Mouse (Mus musculus) lung, postnatal 25 days (tissue): Measurements from ENCODE around the gene Fbxl20.

Experiments
- DNase-seq: peaks from one replicate; pipeline ENCODE4 v3.0.0; 2022; ENCODE audit warnings: low spot score

Fbxl20 gene

DNA sequence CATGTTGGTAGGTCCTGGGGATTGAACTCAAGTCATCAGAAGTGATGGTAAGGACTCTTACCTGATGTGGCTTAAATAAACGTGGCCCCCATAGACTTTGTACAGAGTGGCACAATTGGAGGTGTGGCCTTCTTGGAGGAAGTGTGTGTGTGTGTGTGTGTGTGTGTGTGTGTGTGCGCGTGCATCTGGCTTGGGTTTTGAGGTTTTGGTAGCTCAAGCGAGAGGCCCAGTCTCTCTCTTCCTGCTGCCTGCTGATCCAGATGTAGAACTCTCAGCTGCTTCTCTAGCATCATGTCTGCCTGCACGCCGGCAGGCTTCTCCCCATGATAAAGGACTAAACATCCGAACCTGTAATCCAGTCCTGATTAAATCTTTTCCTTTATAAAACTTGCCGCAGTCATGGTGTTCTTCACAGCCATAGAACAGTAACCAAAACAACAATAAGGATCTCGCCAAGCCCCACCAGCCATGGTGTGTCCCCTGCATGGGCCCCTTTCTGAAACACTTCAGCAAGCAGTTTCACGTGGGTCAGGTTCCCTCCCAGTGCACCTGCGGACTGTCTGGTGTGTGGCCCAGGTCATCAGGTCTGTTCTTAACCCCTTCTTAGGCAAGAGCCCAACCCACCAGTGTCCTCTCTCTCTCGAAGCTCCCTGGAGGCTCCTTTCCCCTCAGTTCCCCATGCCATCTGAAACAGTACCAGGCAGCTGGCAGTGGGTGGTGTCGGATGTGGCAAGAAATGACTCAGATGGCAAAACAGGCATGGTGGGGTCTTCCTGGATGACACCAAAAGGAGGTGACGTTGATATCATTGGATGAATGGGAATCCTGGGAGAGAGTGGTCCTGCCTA lies 100.3 kb downstream of the Fbxl20 start:
- DNase-seq = no peak

DNA sequence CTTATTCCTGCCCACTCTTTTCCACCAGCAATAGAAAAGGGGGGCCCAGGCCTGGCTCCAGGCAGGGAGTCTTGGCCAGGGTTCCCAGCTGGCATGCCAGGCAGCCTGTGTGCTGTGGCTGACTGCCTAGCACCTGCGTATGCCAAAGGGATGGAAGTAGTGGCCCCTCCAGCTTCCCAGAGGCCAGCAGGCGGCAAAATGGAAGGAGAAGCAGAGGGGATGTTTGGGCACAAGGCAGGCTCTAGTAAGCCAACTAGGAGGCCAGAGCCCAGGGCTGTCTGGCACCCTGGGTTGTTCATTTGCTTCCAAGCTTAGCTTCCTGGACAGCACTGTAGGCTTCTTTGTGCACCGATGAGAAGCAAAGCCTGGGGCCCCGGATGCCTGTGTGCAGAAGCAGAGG lies 102.5 kb downstream of the Fbxl20 start:
- no peak for DNase-seq

DNA sequence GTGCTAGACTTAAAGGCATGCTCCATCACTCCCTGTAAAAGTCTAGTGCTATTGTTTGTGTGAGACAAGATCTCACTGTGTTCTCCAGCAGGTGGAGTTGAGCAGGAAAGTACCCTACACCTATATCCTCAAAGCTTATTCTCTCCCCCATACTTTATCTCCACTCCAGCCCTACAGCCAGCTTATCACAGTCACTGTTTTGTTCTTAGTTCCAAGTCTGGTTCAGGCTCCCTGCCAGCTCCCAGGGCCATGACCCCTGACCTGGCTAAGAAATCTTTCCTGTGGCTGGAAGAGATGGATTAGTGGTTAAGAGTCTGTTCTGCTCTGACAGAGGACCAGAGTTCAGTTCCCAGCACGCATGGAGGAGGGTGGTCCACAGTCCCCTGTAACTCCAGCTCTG lies 103.7 kb downstream of the Fbxl20 start:
- no peak for DNase-seq

DNA sequence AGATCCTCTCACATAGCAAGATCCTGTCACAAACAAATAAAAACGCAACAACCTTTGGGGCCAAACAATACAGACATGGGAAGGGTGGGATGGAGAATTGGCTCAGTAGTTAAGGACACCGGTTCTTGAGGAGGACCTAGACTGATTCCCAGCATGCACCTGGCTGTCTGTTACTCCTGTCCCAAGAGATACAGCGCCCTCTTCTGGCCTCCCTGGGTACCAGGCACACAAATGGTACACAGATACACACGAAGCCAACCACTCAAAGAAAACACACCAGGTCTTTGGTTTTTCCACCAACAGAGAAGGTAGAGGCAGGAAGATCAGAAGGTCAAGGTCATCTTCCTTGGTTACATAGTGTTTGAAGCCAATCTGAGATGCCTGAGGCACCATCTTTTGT lies 104.6 kb downstream of the Fbxl20 start:
- DNase-seq = no peak

DNA sequence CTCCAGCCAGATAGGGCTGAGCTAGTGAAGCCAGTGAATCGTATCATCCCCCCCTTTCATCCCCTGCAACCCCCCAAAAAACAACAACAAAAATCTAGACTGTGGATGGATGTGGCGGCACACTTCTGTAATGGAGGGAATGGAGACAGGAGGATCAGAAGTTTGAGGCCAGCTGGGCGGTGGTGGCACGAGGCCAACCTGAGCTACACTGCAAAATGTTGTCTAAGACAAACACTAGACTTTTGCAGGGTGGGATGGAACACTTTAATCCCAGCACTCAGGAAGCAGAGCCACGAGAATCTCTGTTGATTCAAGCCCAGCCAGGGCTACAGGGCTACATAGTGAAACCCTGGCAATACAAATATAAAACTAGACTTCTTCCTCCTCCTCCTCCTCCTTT lies 106.1 kb downstream of the Fbxl20 start:
- no peak for DNase-seq

DNA sequence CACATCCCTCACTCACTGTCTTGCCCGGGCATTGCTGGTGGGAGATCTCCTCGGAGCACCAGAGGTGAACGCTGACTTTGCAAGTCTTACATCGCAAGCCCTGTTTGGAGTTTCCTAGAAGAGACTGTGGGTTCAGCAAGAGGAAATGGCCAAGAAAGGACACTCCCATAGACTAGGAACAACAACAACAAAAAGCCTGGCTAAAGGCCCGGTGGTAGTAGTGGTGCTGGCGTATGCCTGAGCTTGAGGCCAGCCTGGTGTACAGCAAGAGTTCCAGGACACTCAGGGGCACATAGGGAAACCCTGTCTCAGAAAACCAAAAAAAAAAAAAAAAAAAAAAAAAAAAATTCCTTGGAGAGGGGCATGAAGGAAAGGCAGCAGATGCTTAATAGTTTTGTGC lies 107.5 kb downstream of the Fbxl20 start:
- no peak for DNase-seq

DNA sequence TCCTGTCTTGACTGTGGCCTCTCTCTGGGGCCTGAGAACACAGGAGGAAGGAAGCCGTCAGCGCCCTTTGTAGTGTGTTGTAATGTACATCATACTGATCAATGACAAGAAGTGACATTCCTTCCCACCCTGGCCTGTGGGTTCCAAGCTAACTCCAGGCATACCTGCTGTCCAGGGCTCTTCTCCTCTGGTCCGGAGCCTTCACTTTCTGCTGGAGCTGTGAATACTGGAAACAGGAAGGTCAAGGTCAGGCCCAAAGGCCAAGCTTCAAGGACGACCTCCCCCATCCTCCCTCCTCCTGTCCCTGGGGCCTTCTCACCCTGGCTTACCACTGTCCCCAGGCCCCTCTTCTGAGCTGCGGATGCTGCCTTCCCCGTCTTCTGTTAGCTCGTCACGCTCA lies 109.2 kb downstream of the Fbxl20 start:
- no peak for DNase-seq

DNA sequence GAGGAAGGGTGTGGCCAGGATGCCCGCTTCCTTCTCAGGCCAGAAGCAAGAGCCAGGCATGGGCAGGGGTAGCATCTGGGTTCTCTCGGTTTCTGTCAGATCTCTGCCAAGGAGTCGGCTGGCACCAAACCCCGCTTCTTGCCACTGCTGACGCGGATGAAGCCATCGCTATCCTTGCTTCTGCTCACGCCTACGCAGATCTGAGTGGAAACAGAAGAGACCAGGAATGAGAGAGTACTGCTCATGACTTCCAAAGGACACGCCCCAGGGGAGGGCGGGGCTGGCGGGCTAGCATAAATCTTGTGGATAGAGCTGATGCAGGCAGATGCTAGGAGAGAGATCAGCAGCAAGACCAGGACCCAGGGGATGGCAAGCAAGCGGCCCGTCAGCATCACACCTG lies 112.3 kb downstream of the Fbxl20 start:
- DNase-seq = no peak

DNA sequence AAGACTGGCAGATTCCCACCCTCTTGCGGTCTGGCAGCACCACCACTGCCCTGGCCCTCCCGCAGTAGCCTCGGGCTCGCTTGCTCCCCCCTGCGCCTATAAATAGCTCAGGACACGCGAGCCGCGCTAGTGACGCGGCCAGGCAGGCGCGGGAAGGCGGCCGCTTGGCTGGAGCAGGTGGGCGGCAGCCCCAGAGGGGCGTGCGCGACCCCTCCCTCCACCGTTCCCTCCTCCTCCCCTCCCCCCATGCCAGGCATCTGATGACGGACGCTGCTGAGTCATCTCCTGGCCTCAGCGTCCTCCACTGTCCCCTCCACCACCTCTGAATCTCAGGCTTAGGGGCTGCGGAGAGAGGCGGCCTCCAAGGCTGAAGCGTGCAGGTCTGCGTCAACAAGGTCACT lies 114.2 kb downstream of the Fbxl20 start:
- no peak for DNase-seq

DNA sequence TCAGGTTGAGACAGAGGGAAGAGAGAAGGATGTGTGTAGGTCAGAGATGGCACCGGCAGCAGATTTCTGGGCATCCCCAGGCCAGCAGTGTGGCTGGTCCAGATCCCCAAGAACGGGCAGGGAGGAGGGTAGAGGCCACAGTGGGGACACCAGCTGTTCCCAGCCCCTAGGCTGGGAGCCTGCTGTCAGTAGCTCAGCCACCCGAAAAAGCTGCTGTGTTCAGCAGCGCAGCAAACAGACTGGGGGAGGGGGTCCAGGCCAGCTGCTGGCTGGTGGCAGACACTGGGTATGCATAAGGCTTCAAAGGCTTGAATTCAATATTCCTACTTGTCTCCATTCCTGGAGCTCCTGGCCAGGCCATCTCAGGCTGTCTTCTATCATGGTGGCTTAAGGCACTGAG lies 115.4 kb downstream of the Fbxl20 start:
- DNase-seq = no peak

DNA sequence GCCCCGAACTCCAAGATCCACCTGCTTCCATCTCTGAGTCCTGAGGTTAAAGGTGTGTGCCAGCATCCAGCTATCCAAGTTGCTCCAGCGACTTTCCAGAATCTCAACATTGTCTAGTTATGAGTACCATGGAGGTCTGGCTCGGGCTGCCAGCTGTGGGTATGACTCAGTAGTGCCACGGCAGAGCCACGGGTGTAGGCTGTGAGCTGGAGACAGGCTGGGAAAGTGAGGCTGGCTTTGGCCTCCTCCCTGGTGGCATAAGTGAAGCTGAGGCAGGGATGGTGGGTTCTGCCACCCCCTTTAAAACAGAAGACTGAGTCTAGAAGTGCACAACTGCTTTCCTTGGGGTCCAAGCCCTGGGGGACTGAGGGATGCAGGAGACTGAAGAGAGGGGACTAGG lies 116.1 kb downstream of the Fbxl20 start:
- no peak for DNase-seq
